Mouse (Mus musculus) testis, adult 2 months (tissue): Measurements from ENCODE around the gene Clnk. TPM values are rescaled to one million over a fixed set of nuclear protein-coding genes. Genes with fewer than 3 reads are reported as not detected.
"Not testable (repeated sequence)": the region's sequence is repeated elsewhere in the genome, so short reads cannot be mapped to it uniquely, and the experiment has no call there.

Experiments
- H3K27ac ChIP-seq: fragments of 200-500 bp; 2 replicates; pipeline ENCODE4 v1.5.1; 2012; ENCODE audit warnings: low read depth, low read length; ENCODE audit not compliant: control insufficient read depth, insufficient read depth
- H3K27me3 ChIP-seq: fragments of 200-500 bp; 2 replicates; pipeline ENCODE4 v1.6.1; 2012; ENCODE audit warnings: mild to moderate bottlenecking, low read length, moderate library complexity; ENCODE audit not compliant: control insufficient read depth, insufficient read depth
- H3K36me3 ChIP-seq: fragments of 200-500 bp; 2 replicates; pipeline ENCODE4 v1.6.1; 2012; ENCODE audit warnings: mild to moderate bottlenecking, low read length; ENCODE audit not compliant: control insufficient read depth, insufficient read depth
- H3K4me1 ChIP-seq: fragments of 200-500 bp; 2 replicates; pipeline ENCODE4 v1.6.1; 2012; ENCODE audit warnings: low read length; ENCODE audit not compliant: control insufficient read depth, insufficient read depth
- H3K4me3 ChIP-seq: fragments of 200-500 bp; 2 replicates; pipeline ENCODE4 v1.5.1; 2012; ENCODE audit warnings: low read depth, mild to moderate bottlenecking, low read length, moderate library complexity, mixed read lengths; ENCODE audit not compliant: control insufficient read depth
- CTCF ChIP-seq: fragments of 200-500 bp; IDR thresholded peaks from 2 replicates; pipeline ENCODE4 v1.5.1; 2012; ENCODE audit warnings: low read depth, mild to moderate bottlenecking, inconsistent platforms, low read length, moderate library complexity; ENCODE audit not compliant: control insufficient read depth, insufficient read depth, insufficient replicate concordance
- POLR2A ChIP-seq: fragments of 200-500 bp; IDR thresholded peaks from 2 replicates; pipeline ENCODE4 v1.6.1; 2012; ENCODE audit warnings: low read depth, mild to moderate bottlenecking, inconsistent platforms, low read length, moderate library complexity; ENCODE audit not compliant: control insufficient read depth
- polyA plus RNA-seq: library from polyadenylated mRNA; depleted of rRNA; stranded (reverse); fragments of >200 nt; gene quantifications from 2 replicates; pipeline ENCODE4 v1.2.3, GENCODE M21; 2012; rRNA removed

Clnk gene
- polyA plus RNA-seq, result 1.3 and 1.6 TPM in 2 replicates

DNA sequence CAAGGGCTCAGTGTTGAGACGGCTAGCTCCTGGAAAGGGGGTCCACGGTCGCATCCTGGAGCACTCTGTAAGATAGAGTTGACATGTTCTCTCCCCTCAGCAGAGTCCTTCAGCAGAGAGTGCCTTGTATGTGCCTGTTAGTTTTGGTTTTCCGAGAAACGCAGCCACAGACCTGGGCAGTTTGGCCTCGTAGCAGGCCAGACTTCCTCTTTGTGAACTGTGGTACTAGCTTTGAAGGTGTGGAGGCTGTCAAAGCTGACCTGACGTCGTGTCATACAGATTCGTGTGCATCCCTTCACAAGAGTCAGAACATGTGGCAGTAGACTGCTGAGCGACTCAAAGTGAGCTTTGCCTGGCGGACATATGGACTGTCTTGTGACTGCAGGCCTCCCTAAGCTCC, at the start of gene Clnk:
Gene Clnk (minus strand): TSS at position 191 of the 400 bp plus-strand sequence.
- no peak within 1 kb of the TSS for H3K4me3 ChIP-seq
- no peaks in the 10 kb centered on the region for H3K4me1 ChIP-seq
- H3K36me3 ChIP-seq, result no peaks in the 10 kb centered on the region
- H3K27me3 ChIP-seq, result no peaks in the 10 kb centered on the region
- H3K27ac ChIP-seq, result no peak within 1 kb of the TSS
- TF ChIP-seq POLR2A (no peak), CTCF (no peak)

DNA sequence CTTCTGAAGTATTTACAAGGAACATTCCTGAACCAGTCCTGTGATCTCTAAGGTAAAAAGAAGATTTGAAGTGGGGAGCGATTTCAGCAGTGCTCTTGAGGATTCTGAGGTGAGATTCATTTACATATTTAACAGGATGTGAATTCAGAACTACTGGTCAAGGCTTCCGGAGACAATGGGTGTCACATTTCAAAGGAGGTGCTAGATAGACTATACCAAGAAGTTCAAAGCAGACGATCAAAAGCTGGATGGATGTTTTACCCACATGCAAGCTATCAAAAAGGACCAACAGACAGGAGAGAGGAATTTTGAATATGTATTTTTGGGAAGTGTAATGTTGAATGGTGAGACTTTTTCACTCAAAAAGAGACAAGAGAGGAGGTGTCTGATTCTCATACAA, 28.7 kb upstream of the Clnk start:
- TF ChIP-seq CTCF, result no peak
- no peak for TF ChIP-seq POLR2A
- no peaks in the 10 kb centered on the region for H3K4me1 ChIP-seq
- no peak overlapping the region for H3K27ac ChIP-seq
- H3K4me3 ChIP-seq, result no peak overlapping the region
- no peaks in the 10 kb centered on the region for H3K27me3 ChIP-seq
- no peaks in the 10 kb centered on the region for H3K36me3 ChIP-seq

DNA sequence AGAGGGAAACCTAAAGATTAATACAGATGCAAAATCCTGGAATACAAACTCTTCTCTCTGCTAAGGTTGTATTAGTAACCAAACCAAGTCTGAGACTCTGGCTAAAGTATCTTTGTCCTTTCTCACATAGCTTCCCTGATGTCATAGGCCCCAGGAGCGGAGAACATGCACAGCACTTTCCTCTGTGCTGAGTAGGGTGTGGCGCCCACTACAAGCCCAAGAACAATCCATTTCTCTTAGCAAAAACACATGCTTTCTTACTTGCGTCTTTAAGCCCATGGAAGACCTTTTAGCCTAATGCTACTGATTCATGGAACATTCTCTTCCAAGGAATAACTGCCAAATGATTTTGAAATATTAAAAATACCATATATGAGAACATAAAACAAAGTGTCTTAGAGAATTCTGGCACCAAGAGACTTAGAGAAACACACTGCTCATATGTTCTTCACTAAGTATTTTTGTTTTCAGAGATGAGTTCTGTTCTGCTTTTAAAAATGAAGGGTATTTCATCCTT, 28.0 kb upstream of the Clnk start:
- H3K27me3 ChIP-seq, result no peaks in the 10 kb centered on the region

DNA sequence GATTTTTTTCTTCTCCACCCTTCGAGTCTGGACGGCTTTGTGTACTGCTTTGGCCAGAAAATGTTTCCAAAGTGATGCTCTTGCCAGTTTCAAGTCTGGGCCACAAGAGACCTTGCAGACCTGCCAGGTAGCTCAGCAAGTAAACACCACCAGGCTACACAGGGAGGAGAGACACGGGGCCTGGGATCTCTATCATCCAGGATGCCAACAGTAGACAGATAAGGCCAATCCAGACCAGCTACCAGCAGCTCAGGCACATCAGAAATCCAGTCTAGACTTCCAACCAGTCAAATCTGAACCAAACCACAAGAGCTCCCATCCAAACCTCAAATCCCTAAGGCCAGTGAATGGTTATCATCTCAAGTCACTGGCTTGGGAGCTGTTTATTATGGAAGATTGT, 26.3 kb upstream of the Clnk start:
- Histone ChIP-seq H3K4me1 (no peaks in the 10 kb centered on the region), H3K27me3 (no peaks in the 10 kb centered on the region), H3K27ac (no peak overlapping the region), H3K36me3 (no peaks in the 10 kb centered on the region), H3K4me3 (no peak overlapping the region)
- TF ChIP-seq CTCF (no peak), POLR2A (no peak)

More for the DNA sequence above, 28.0 kb upstream of the Clnk start:
- Histone ChIP-seq H3K27ac (no peak overlapping the region), H3K4me1 (no peaks in the 10 kb centered on the region), H3K4me3 (no peak overlapping the region), H3K36me3 (no peaks in the 10 kb centered on the region)
- TF ChIP-seq CTCF (no peak), POLR2A (no peak)

DNA sequence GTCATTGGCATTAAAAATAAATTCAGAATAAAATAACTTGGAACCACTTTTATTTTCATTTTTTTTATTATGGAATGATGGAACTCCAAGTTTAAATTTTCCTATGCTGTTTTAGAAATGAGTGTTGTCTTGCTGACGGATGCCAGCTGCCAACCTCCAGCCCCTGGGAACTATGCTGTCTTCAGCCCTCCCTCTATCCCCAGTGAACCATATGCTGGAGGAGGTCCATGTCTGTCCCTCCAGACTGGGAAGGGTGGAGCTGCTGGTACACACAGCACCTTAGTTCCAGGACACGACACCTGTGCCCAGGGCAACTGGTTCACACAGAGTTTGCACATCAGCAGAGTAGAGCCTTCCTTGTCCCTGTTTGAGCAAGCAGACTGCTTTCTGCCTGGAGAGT, 22.4 kb upstream of the Clnk start:
- Histone ChIP-seq H3K4me1 (no peaks in the 10 kb centered on the region), H3K36me3 (no peaks in the 10 kb centered on the region), H3K4me3 (no peak overlapping the region), H3K27ac (no peak overlapping the region), H3K27me3 (no peaks in the 10 kb centered on the region)
- TF ChIP-seq POLR2A (no peak), CTCF (no peak)

DNA sequence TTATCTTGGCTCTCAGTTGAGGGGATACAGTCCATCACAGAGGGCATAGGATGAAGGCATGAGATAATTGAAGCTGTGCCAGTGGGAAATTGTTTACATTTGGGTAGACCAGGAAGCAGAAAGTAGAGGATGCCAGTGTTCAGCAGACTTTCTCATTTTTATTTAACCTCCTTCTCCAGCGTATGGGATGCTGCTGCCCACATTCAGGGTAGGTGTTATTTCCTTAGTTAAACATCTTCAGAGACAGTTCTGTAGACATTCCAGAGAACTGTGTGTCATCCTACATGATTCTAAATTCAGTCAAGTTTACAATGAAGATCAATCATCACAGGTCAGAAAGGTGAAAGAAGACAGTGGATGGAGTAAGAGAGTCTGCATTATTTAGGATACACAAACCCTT, 12.0 kb upstream of the Clnk start:
- TF ChIP-seq POLR2A (no peak), CTCF (no peak)
- Histone ChIP-seq H3K27ac (no peak overlapping the region), H3K4me1 (no peaks in the 10 kb centered on the region), H3K36me3 (no peaks in the 10 kb centered on the region), H3K27me3 (no peaks in the 10 kb centered on the region), H3K4me3 (no peak overlapping the region)

DNA sequence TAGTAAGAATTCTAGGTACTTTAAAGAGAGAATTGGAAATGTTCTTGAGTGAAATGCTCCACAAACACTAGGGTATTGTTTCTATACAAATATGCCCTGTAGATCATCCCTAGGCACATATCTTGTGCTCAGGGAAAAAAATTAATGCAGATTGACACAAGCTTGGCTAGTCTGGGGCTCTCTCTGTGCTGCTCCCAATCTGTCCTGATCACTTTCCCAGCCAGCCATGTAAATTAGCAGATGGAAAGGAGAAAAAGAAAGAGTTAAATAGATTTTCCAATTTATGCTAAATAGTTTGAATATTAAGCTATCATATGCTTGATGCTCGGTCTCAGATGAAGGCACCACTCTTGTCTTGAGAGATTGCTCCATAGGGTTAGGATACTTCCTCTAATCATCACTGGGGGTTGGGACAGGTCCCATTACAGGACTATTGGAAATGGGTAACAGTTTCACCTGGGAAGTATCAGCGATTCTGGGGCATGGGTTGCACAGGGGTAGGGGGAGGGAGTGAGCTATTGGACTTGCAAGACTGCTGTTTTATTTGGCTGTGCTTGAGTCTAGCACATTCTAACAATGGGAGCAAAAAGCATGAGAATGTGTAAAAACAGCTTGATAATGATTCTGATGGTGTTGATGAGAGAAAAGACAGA, 10.1 kb upstream of the Clnk start:
- H3K36me3 ChIP-seq, result no peaks in the 10 kb centered on the region
- H3K27me3 ChIP-seq, result no peaks in the 10 kb centered on the region
- H3K27ac ChIP-seq, result no peak overlapping the region
- H3K4me1 ChIP-seq, result no peaks in the 10 kb centered on the region
- H3K4me3 ChIP-seq, result no peak overlapping the region
- TF ChIP-seq POLR2A (no peak), CTCF (no peak)

DNA sequence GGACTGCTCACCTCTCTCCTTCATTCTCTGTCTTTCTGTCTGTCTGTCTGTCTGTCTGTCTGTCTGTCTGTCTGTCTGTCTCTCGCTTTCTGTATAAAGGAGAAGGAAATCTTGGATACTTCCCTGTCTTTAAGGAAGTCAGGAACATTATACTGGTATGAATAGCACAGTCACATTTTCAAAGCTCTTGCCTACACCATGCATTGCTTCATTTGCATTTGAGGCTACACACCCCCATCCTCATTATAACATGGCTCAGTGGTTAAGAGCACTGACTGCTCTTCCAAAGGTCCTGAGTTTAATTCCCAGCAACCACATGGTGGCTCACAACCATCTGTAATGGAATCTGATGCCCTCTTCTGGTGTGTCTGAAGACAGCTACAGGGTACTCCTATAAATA, 6.0 kb upstream of the Clnk start:
- H3K27ac ChIP-seq, result not testable (repeated sequence)

More for the DNA sequence above, 6.0 kb upstream of the Clnk start:
- H3K27me3 ChIP-seq, H3K36me3 ChIP-seq, H3K4me3 ChIP-seq, H3K4me1 ChIP-seq: not testable (repeated sequence)
